Mouse (Mus musculus) adrenal gland, adult 2 months (tissue): Measurements from ENCODE around the gene Ankrd17. TPM values are rescaled to one million over a fixed set of nuclear protein-coding genes. Genes with fewer than 3 reads are reported as not detected.

ENCODE experiments used
- DNase-seq: peaks from one replicate; pipeline ENCODE4 v3.0.0; 2021
- long read RNA-seq: library from polyadenylated mRNA; stranded (forward); transcript quantifications from one replicate; pipeline ENCODE4 v2.0.0, GENCODE M21; 2021
- polyA plus RNA-seq: library from polyadenylated mRNA; depleted of rRNA; stranded (reverse); fragments of >200 nt; gene quantifications from 2 replicates; pipeline ENCODE4 v1.2.3, GENCODE M21; 2012; rRNA removed
- total RNA-seq, 2 experiments: library from RNA; stranded (reverse); gene quantifications; 2 replicates each; pipeline ENCODE4 v1.2.3; 2021

Ankrd17 gene
- 100 to 1,000 TPM in 1 of 2 experiments, 10 to 100 TPM in 1; 68.6 to 108 TPM for total RNA-seq
- polyA plus RNA-seq: 12.0 and 14.5 TPM in 2 replicates
- long read RNA-seq, partial matches to known transcripts: 4 of 7 reads
- long read RNA-seq, other reads (novel, unspliced or antisense): 3 of 7 reads

- peak; percentile 96 for DNase-seq
Measured at GRCm38 (mm10) chr5:90366121-90367066, at the start of gene Ankrd17. Ankrd17 (minus strand) TSS chr5:90366577.

GRCm38 (mm10) chr5:90414925-90415295 lies 48.5 kb upstream of the Ankrd17 start:
- no peak for DNase-seq

- peak; percentile 9 for DNase-seq
Measured at GRCm38 (mm10) chr5:90414142-90414924, 48.0 kb upstream of the Ankrd17 start.

- no peak for DNase-seq
Measured at GRCm38 (mm10) chr5:90405210-90405609, 38.8 kb upstream of the Ankrd17 start.

- DNase-seq: no peak
Measured at GRCm38 (mm10) chr5:90396817-90397216, 30.4 kb upstream of the Ankrd17 start.

GRCm38 (mm10) chr5:90394322-90394721 lies 27.9 kb upstream of the Ankrd17 start:
- no peak for DNase-seq

GRCm38 (mm10) chr5:90393764-90394163 lies 27.4 kb upstream of the Ankrd17 start:
- DNase-seq: no peak

GRCm38 (mm10) chr5:90383080-90383479 lies 16.7 kb upstream of the Ankrd17 start:
- DNase-seq: peak; percentile 54

GRCm38 (mm10) chr5:90381458-90381857 lies 15.1 kb upstream of the Ankrd17 start:
- DNase-seq: no peak

GRCm38 (mm10) chr5:90373708-90374107 lies 7.3 kb upstream of the Ankrd17 start:
- DNase-seq: no peak

GRCm38 (mm10) chr5:90370401-90370800 lies 4.0 kb upstream of the Ankrd17 start:
- DNase-seq: peak; percentile 52

GRCm38 (mm10) chr5:90367067-90367303 lies 608 bp upstream of the Ankrd17 start, which contains the start of gene Gm9958:
Gm9958 (plus strand) TSS chr5:90367204.
- no peak for DNase-seq

GRCm38 (mm10) chr5:90365141-90365951 lies 1.0 kb downstream of the Ankrd17 start:
- peak; percentile 75 for DNase-seq

- peak; percentile 74 for DNase-seq
Measured at GRCm38 (mm10) chr5:90364526-90364925, 1.9 kb downstream of the Ankrd17 start.

- no peak for DNase-seq
Measured at GRCm38 (mm10) chr5:90355824-90356223, 10.6 kb downstream of the Ankrd17 start.

GRCm38 (mm10) chr5:90353552-90354317 lies 12.6 kb downstream of the Ankrd17 start:
- DNase-seq: no peak

- no peak for DNase-seq
Measured at GRCm38 (mm10) chr5:90346877-90347276, 19.5 kb downstream of the Ankrd17 start.

GRCm38 (mm10) chr5:90340847-90341246 lies 25.5 kb downstream of the Ankrd17 start:
- peak; percentile 58 for DNase-seq

- DNase-seq: no peak
Measured at GRCm38 (mm10) chr5:90339953-90340343, 26.4 kb downstream of the Ankrd17 start.

GRCm38 (mm10) chr5:90339129-90339952 lies 27.0 kb downstream of the Ankrd17 start:
- peak; percentile 86 for DNase-seq
